Mouse (Mus musculus) lung, postnatal 0 days (tissue): ENCODE results near the gene Spock1. TPM values are rescaled to one million over a fixed set of nuclear protein-coding genes. Genes with fewer than 3 reads are reported as not detected.

Source experiments
- ATAC-seq: fragments of 200-750 bp; cut with Nextera tagmentation; 2 replicates; pipeline ENCODE4 v1.8.0; 2017; ENCODE audit warnings: moderate library complexity
- DNase-seq: peaks from one replicate; pipeline ENCODE4 v3.0.0-alpha.2; 2016; ENCODE audit warnings: low spot score
- H3K27ac ChIP-seq: fragments of 300-500 bp; sonication (generic); 2 replicates; pipeline ENCODE4 v1.5.1; 2014; ENCODE audit warnings: antibody characterized with exemption, mild to moderate bottlenecking, low read length, mixed read lengths
- H3K27me3 ChIP-seq: fragments of 300-500 bp; sonication (generic); replicated peaks from 2 replicates; pipeline ENCODE4 v1.6.1; 2014; ENCODE audit warnings: low read length, mixed read lengths; ENCODE audit not compliant: insufficient read depth
- H3K36me3 ChIP-seq: fragments of 300-500 bp; sonication (generic); 2 replicates; pipeline ENCODE4 v1.6.1; 2014; ENCODE audit warnings: low read length, mixed read lengths; ENCODE audit not compliant: insufficient read depth
- H3K4me1 ChIP-seq: fragments of 300-500 bp; sonication (generic); 2 replicates; pipeline ENCODE4 v1.6.1; 2014; ENCODE audit warnings: antibody characterized with exemption, low read depth, low read length, mixed read lengths; ENCODE audit not compliant: insufficient read depth
- H3K4me2 ChIP-seq: fragments of 300-500 bp; sonication (generic); replicated peaks from 2 replicates; pipeline ENCODE4 v1.6.1; 2014; ENCODE audit warnings: low read depth, mild to moderate bottlenecking, low read length, moderate library complexity, mixed read lengths
- H3K4me3 ChIP-seq: fragments of 300-500 bp; sonication (generic); 2 replicates; pipeline ENCODE4 v1.5.1; 2014; ENCODE audit warnings: low read depth, low read length
- H3K9ac ChIP-seq: fragments of 300-500 bp; sonication (generic); replicated peaks from 2 replicates; pipeline ENCODE4 v1.6.1; 2014; ENCODE audit warnings: low read depth, mild to moderate bottlenecking
- H3K9me3 ChIP-seq: fragments of 300-500 bp; sonication (generic); 2 replicates; pipeline ENCODE4 v1.6.1; 2016; ENCODE audit warnings: low read length, mixed read lengths
- CTCF ChIP-seq: IDR thresholded peaks from 2 replicates; pipeline ENCODE4 v1.5.1; 2016; ENCODE audit warnings: antibody characterized with exemption, mild to moderate bottlenecking
- EP300 ChIP-seq: IDR thresholded peaks from 2 replicates; pipeline ENCODE4 v1.6.1; 2016; ENCODE audit warnings: antibody characterized with exemption, mild to moderate bottlenecking, control low read depth
- WGBS: fragments of 180-500 bp; shearing (Covaris S2); extraction: QIAGEN DNeasy Blood & Tissue Kit; methylation state at CpG from one replicate; pipeline ENCODE4 v1.1.7; 2014; 5-methylcytosine and 5-hydroxymethylcytosine counted together
- polyA plus RNA-seq: library from polyadenylated mRNA; unstranded; fragments of >200 nt; fragmentation: Nextera tagmentation; extraction: Ambion mirVana; gene quantifications from 2 replicates; pipeline ENCODE4 v1.2.1, GENCODE M21; 2015

The Spock1 gene
- polyA plus RNA-seq, 1 experiment from 2014 or later, result 0.45 TPM

GRCm38 (mm10) chr13:57448906-57449305 is 459.2 kb downstream of the Spock1 start:
- Histone ChIP-seq H3K9ac (no peak overlapping the region), H3K4me3 (no peak overlapping the region), H3K27ac (no peak overlapping the region), H3K4me2 (no peak overlapping the region), H3K9me3 (no peaks in the 10 kb centered on the region), H3K4me1 (no peaks in the 10 kb centered on the region), H3K36me3 (no peaks in the 10 kb centered on the region), H3K27me3 (no peaks in the 10 kb centered on the region)
- no peak for ATAC-seq
- no peak for DNase-seq
- TF ChIP-seq CTCF, result no peak
- TF ChIP-seq EP300, result no peak
- WGBS, result 81% methylated on average over 7 of the region's 7 CpGs

DNA sequence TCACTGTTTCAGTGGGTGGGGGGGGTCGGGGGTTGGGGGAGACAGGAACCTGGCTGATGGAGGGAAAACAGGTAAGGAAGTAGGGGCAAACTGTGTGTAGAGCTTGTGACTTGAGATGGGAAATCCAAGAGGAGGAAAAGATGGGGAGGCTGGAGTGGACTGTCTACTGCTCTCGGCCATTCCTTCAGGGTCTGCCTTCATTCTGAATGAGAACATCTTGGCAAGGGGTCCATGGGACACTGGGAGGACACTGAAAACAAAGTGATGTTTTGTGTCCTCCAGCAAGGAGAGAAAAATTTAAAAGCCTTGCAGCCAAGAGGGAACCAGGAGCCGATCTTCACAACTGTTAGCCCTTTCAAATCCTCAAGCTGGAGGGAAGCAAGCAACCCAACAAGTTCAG is 463.2 kb downstream of the Spock1 start:
- Histone ChIP-seq H3K9me3 (no peaks in the 10 kb centered on the region), H3K27me3 (no peaks in the 10 kb centered on the region), H3K4me1 (no peaks in the 10 kb centered on the region), H3K36me3 (no peaks in the 10 kb centered on the region), H3K4me2 (no peak overlapping the region), H3K4me3 (no peak overlapping the region), H3K27ac (no peak overlapping the region), H3K9ac (no peak overlapping the region)
- no peak for TF ChIP-seq CTCF
- no peak for TF ChIP-seq EP300
- 69% methylated on average over 3 of the region's 3 CpGs for WGBS
- DNase-seq (no peak), ATAC-seq (no peak)

DNA sequence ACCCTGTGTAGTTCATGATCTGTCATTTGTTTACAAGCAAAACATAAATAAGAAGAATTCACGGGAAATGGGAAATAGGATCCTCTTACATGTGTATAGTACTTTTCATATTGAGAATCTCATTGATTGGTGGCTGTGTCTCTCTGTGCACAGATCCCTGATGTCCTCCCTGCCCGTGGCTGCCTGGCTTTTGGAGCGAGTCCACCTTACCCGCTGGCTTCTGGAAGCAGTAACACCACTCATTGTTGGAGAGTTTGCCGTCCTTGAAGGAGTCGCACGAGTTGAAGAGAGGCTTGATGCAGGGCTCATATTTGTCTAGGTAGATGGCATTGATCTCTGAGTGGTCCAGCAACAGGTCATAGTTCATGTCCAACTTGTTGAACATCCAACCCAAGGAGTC is 468.0 kb downstream of the Spock1 start:
- H3K4me2 ChIP-seq, result no peak overlapping the region
- no peak overlapping the region for H3K9ac ChIP-seq
- no peaks in the 10 kb centered on the region for H3K9me3 ChIP-seq
- no peaks in the 10 kb centered on the region for H3K36me3 ChIP-seq
- no peaks in the 10 kb centered on the region for H3K4me1 ChIP-seq
- no peak overlapping the region for H3K27ac ChIP-seq
- ATAC-seq (no peak), DNase-seq (no peak)
- no peaks in the 10 kb centered on the region for H3K27me3 ChIP-seq
- TF ChIP-seq EP300 (no peak), CTCF (no peak)
- WGBS, result 71% methylated on average over 7 of the region's 7 CpGs
- H3K4me3 ChIP-seq, result no peak overlapping the region

DNA sequence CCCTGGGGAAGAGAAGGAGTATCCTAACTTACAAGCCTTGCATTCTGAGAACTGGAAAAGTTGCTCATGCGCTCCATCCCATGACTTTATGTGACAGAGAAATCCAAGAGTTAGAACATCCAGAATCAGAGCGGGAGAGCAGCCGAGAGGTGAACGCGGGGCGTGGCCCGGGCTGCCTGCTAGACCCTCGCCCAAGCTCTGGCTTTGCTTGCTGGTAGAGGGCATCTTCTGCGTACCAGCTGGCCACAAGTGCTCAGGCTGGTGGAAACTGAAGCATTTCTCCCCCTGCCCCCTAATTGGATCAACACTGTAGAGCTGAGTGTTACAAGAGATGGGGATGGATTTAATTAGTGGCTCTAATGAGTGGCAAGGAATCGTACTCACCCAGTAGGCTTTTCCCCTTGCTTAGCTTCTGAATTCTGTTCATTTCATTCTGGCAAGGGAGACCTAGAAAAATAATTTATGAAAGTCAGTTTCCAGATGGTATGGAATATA is 472.4 kb downstream of the Spock1 start:
- TF ChIP-seq CTCF (no peak), EP300 (no peak)
- H3K9ac ChIP-seq, result no peak overlapping the region
- WGBS, result 89% methylated on average over 10 of the region's 10 CpGs
- H3K36me3 ChIP-seq, result no peaks in the 10 kb centered on the region
- H3K4me1 ChIP-seq, result no peaks in the 10 kb centered on the region
- no peak overlapping the region for H3K27ac ChIP-seq
- H3K27me3 ChIP-seq, result no peaks in the 10 kb centered on the region
- no peak overlapping the region for H3K4me3 ChIP-seq
- no peaks in the 10 kb centered on the region for H3K9me3 ChIP-seq
- ATAC-seq (no peak), DNase-seq (no peak)
- no peak overlapping the region for H3K4me2 ChIP-seq

DNA sequence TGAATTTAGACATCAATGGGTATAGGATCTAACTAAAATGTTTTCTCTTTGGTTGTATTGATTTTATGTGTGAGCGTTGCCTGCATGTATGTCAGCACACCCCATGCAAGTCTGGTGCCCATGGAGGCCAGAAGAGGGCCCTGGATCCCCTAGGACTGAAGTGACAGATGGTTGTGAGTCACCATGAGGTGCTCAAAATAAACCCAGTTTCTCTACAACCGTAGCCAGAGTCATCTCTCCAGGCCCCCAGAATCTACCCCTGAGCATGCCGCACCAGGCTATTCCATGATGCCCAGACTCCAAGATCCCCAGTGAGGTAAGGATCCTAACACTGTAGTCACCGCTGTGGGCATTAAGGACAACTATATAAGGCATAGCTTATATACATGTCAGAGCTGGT is 474.3 kb downstream of the Spock1 start:
- Histone ChIP-seq H3K27me3 (no peaks in the 10 kb centered on the region), H3K36me3 (no peaks in the 10 kb centered on the region), H3K27ac (no peak overlapping the region), H3K4me2 (no peak overlapping the region), H3K4me1 (no peaks in the 10 kb centered on the region), H3K9me3 (no peaks in the 10 kb centered on the region), H3K4me3 (no peak overlapping the region), H3K9ac (no peak overlapping the region)
- no peak for TF ChIP-seq CTCF
- no peak for TF ChIP-seq EP300
- WGBS, result 91% methylated on average over 4 of the region's 4 CpGs
- DNase-seq (no peak), ATAC-seq (no peak)

DNA sequence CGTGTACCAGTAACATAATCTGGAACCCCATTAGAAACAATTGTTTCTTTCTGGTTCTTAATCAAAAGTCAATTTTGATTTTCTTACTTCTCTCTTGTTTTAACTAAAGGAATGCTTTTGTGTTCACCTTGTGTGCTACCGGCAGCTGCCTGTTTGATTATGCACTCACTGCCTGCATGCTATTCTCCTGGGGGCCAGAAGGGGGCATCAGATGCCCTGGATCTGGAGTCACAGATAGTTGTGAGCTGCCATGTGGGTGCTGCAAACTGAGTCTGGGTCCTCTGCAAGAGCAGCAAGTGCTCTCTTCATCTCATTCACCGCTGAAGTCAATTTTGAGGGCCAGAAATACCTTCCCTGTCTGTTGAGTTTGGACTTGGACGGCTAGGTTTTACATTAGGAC is 476.3 kb downstream of the Spock1 start:
- no peaks in the 10 kb centered on the region for H3K36me3 ChIP-seq
- no peaks in the 10 kb centered on the region for H3K4me1 ChIP-seq
- no peaks in the 10 kb centered on the region for H3K9me3 ChIP-seq
- no peak overlapping the region for H3K4me2 ChIP-seq
- DNase-seq, result no peak
- H3K27ac ChIP-seq, result no peak overlapping the region
- 88% methylated on average over 4 of the region's 4 CpGs for WGBS
- no peak overlapping the region for H3K9ac ChIP-seq
- no peak overlapping the region for H3K4me3 ChIP-seq
- no peak for ATAC-seq
- H3K27me3 ChIP-seq, result no peaks in the 10 kb centered on the region
- no peak for TF ChIP-seq EP300
- TF ChIP-seq CTCF, result no peak

GRCm38 (mm10) chr13:57428840-57429239 is 479.3 kb downstream of the Spock1 start:
- no peaks in the 10 kb centered on the region for H3K9me3 ChIP-seq
- DNase-seq, result no peak
- H3K4me3 ChIP-seq, result no peak overlapping the region
- no peak for TF ChIP-seq CTCF
- TF ChIP-seq EP300, result no peak
- H3K27me3 ChIP-seq, result no peaks in the 10 kb centered on the region
- no peak for ATAC-seq
- H3K27ac ChIP-seq, result no peak overlapping the region
- WGBS, result 68% methylated on average over 14 of the region's 14 CpGs
- no peaks in the 10 kb centered on the region for H3K36me3 ChIP-seq
- no peak overlapping the region for H3K4me2 ChIP-seq
- H3K4me1 ChIP-seq, result no peaks in the 10 kb centered on the region
- H3K9ac ChIP-seq, result no peak overlapping the region
